Comparison of ENCODE assay signal across 8 mouse cellular contexts in genomic region chr9:113742361-113742794, GRCm38 (mm10). TPM values are rescaled to one million over a fixed set of nuclear protein-coding genes. Genes with fewer than 3 reads are reported as not detected.
DNase-seq lines count a peak whose midpoint lies in the region; ATAC-seq and TF ChIP-seq lines count a peak whose summit lies in the region.

No protein-coding gene starts in this region.

- peak; percentile 4 for DNase-seq in thymus, adult 2 months
- DNase-seq in thymus, postnatal 36 days: no peak
- peak; percentile 49 to 59 for DNase-seq in cerebellum, postnatal 10 days
- DNase-seq in frontal cortex, postnatal 36 days (ENCODE audit: low spot score in 2 of 2): peak; percentile 9 to 44
- DNase-seq in kidney, adult 18-20 months: peak; percentile 22
- DNase-seq in liver, embryonic 11.5 days (ENCODE audit: low spot score): peak; percentile 42
- DNase-seq in neural tube, embryonic 11.5 days (ENCODE audit: low spot score): peak; percentile 21
- no peak for DNase-seq in ovary, adult 18-20 months (ENCODE audit: low spot score)

- peak overlapping the region; percentile 93 for H3K4me3 ChIP-seq in thymus, adult 2 months (ENCODE audit: control insufficient read depth, insufficient read depth, low read length)
- H3K4me3 ChIP-seq in liver, embryonic 11.5 days (ENCODE audit: low read depth, low read length): peak overlapping the region; percentile 67
- H3K4me3 ChIP-seq in neural tube, embryonic 11.5 days (ENCODE audit: low read depth, low read length): peak overlapping the region; percentile 95

- no peaks in the 10 kb centered on the region for H3K36me3 ChIP-seq in thymus, adult 2 months (ENCODE audit: control insufficient read depth, insufficient read depth, low read length)
- no peaks in the 10 kb centered on the region for H3K36me3 ChIP-seq in liver, embryonic 11.5 days (ENCODE audit: control insufficient read depth, insufficient read depth, low read length)
- no peaks in the 10 kb centered on the region for H3K36me3 ChIP-seq in neural tube, embryonic 11.5 days (ENCODE audit: control insufficient read depth, insufficient read depth, low read length)

- peak overlapping the region; percentile 99 for H3K4me2 ChIP-seq in liver, embryonic 11.5 days
- H3K4me2 ChIP-seq in neural tube, embryonic 11.5 days (ENCODE audit: low read depth): peak overlapping the region; percentile 95

- TF ChIP-seq POLR2A in thymus, adult 2 months (IDR thresholded peaks at IDR 0.05; ENCODE audit: control insufficient read depth, extremely low read depth, insufficient read depth, low read length, poor library complexity): no peak

- H3K27me3 ChIP-seq in thymus, adult 2 months (ENCODE audit: control insufficient read depth, insufficient read depth, low read length): no peaks in the 10 kb centered on the region
- no peaks in the 10 kb centered on the region for H3K27me3 ChIP-seq in liver, embryonic 11.5 days (replicated peaks; ENCODE audit: control insufficient read depth, insufficient read depth, low read length)
- no peaks in the 10 kb centered on the region for H3K27me3 ChIP-seq in neural tube, embryonic 11.5 days (ENCODE audit: control insufficient read depth, insufficient read depth, low read length)

- H3K27ac ChIP-seq in thymus, adult 2 months (ENCODE audit: control insufficient read depth, insufficient read depth, low read length): no peak overlapping the region
- no peak overlapping the region for H3K27ac ChIP-seq in liver, embryonic 11.5 days (ENCODE audit: low read depth, low read length)
- H3K27ac ChIP-seq in neural tube, embryonic 11.5 days (ENCODE audit: low read depth, low read length): no peak overlapping the region

- H3K9ac ChIP-seq in liver, embryonic 11.5 days (ENCODE audit: low read depth, low read length): peak overlapping the region; percentile 74
- peak overlapping the region; percentile 89 for H3K9ac ChIP-seq in neural tube, embryonic 11.5 days (ENCODE audit: low read length)

- peaks cover 11% of the 10 kb centered on the region for H3K4me1 ChIP-seq in thymus, adult 2 months (replicated peaks; ENCODE audit: control insufficient read depth, insufficient read depth, low read length)
- H3K4me1 ChIP-seq in liver, embryonic 11.5 days (replicated peaks; ENCODE audit: control insufficient read depth, insufficient read depth, low read length): peaks cover 14% of the 10 kb centered on the region
- H3K4me1 ChIP-seq in neural tube, embryonic 11.5 days (ENCODE audit: control insufficient read depth, insufficient read depth, low read length): 0 out of 2 replicates have a peak, but pooled peaks cover 4% of the 10 kb centered on the region

- ATAC-seq in liver, embryonic 11.5 days (replicated peaks; ENCODE audit: low FRiP score): no peak
- ATAC-seq in neural tube, embryonic 11.5 days (ENCODE audit: insufficient read depth, low FRiP score, low TSS enrichment): no peak

- TF ChIP-seq CTCF in thymus, adult 2 months (IDR thresholded peaks at IDR 0.05; ENCODE audit: borderline replicate concordance, control insufficient read depth, extremely low read depth, insufficient read depth, low read length, poor library complexity): no peak

- no peaks in the 10 kb centered on the region for H3K9me3 ChIP-seq in liver, embryonic 11.5 days (ENCODE audit: control insufficient read depth, low read length)
- H3K9me3 ChIP-seq in neural tube, embryonic 11.5 days (ENCODE audit: control insufficient read depth, low read length): no peaks in the 10 kb centered on the region

- WGBS in thymus, adult 2 months: 2% methylated on average over 17 of the region's 17 CpGs
- 5% methylated on average over 17 of the region's 17 CpGs for WGBS in liver, embryonic 11.5 days
- WGBS in neural tube, embryonic 11.5 days: 7% methylated on average over 17 of the region's 17 CpGs

RNA-seq across cellular contexts. Expression of gene Clasp2, which starts 1.1 kb away (rescaled TPM):
- 12.6 and 17.7 TPM in 2 replicates for polyA plus RNA-seq in thymus, adult 2 months (2012; rRNA removed)
- polyA plus RNA-seq in liver, embryonic 11.5 days (2014; fragmentation: Nextera tagmentation; extraction: Ambion mirVana): 30.5 and 31.2 TPM in 2 replicates
- 53.0 and 58.0 TPM in 2 replicates for polyA plus RNA-seq in neural tube, embryonic 11.5 days (2014; fragmentation: Nextera tagmentation; extraction: Ambion mirVana)

RNA-seq across cellular contexts. Expression of gene Pdcd6ip, which starts 34.3 kb away (rescaled TPM):
- polyA plus RNA-seq in thymus, adult 2 months (2012; rRNA removed): 164 and 190 TPM in 2 replicates
- polyA plus RNA-seq in liver, embryonic 11.5 days (2014; fragmentation: Nextera tagmentation; extraction: Ambion mirVana): 66.4 and 79.6 TPM in 2 replicates
- 55.6 and 56.0 TPM in 2 replicates for polyA plus RNA-seq in neural tube, embryonic 11.5 days (2014; fragmentation: Nextera tagmentation; extraction: Ambion mirVana)

Comparison
In these comparisons a context has a peak if more than half of its experiments do, and no peak if none do; other contexts are left out.
1. DNase-seq: peak in thymus, adult 2 months (single experiment), cerebellum, postnatal 10 days (2 of 2), frontal cortex, postnatal 36 days (2 of 2), kidney, adult 18-20 months (single experiment), liver, embryonic 11.5 days (single experiment) and neural tube, embryonic 11.5 days (single experiment); none in thymus, postnatal 36 days (0 of 2) and ovary, adult 18-20 months (single experiment).
2. Peak in every context shown above with its lines, with median percentiles within 50 percentile points of each other: H3K4me3 ChIP-seq.